In genomic region chr9:65347112-65347850, GRCm38 (mm10) we compare ENCODE assay signal across 8 mouse cellular contexts. TPM values are rescaled to one million over a fixed set of nuclear protein-coding genes. Genes with fewer than 3 reads are reported as not detected.
DNase-seq lines count a peak whose midpoint lies in the region; ATAC-seq and TF ChIP-seq lines count a peak whose summit lies in the region.

No protein-coding gene starts in this region.

- peak overlapping the region; percentile 93 for H3K9ac ChIP-seq in limb, embryonic 11.5 days (ENCODE audit: low read length)

- H3K4me1 ChIP-seq in megakaryocyte, embryonic 14.5 days, result peaks cover 44% of the 10 kb centered on the region
- no peaks in the 10 kb centered on the region for H3K4me1 ChIP-seq in embryonic fibroblast, embryonic 13.5 days (ENCODE audit: control insufficient read depth, insufficient read depth, low read length)
- H3K4me1 ChIP-seq in limb, embryonic 11.5 days (ENCODE audit: control insufficient read depth, insufficient read depth, low read length), result peaks cover 7% of the 10 kb centered on the region; the same call in 1 of the 2 replicates
- 0 out of 2 replicates have a peak, but pooled peaks cover 3% of the 10 kb centered on the region for H3K4me1 ChIP-seq in small intestine, adult 2 months (ENCODE audit: control insufficient read depth, insufficient read depth, insufficient read length, low read length)

- no peak for DNase-seq in limb, embryonic 11.5 days (ENCODE audit: low spot score)
- DNase-seq in MN1 (ENCODE audit: low spot score), result no peak
- DNase-seq in adrenal gland, adult 2 months, result no peak
- DNase-seq in adrenal gland, postnatal 14 days, result no peak

- peaks cover 7% of the 10 kb centered on the region; the same call in 1 of the 2 replicates for H3K9me3 ChIP-seq in megakaryocyte, embryonic 14.5 days
- H3K9me3 ChIP-seq in limb, embryonic 11.5 days (ENCODE audit: control insufficient read depth, low read length), result no peaks in the 10 kb centered on the region

- ATAC-seq in megakaryocyte, adult 5-6 weeks (ENCODE audit: poor library complexity, severe bottlenecking), result no peak
- ATAC-seq in limb, embryonic 11.5 days (ENCODE audit: insufficient number of reproducible peaks, low FRiP score, low TSS enrichment, low read depth), result no peak

- peak overlapping the region; percentile 59 for H3K4me2 ChIP-seq in limb, embryonic 11.5 days (ENCODE audit: low read depth, severe bottlenecking)

- peak overlapping the region; percentile 97 for H3K4me3 ChIP-seq in megakaryocyte, embryonic 14.5 days (replicated peaks)
- peak overlapping the region; percentile 96 for H3K4me3 ChIP-seq in embryonic fibroblast, embryonic 13.5 days (ENCODE audit: insufficient read depth, low read length)
- peak overlapping the region; percentile 74 for H3K4me3 ChIP-seq in limb, embryonic 11.5 days (ENCODE audit: low read depth, low read length)
- peak overlapping the region; percentile 95 for H3K4me3 ChIP-seq in small intestine, adult 2 months (ENCODE audit: low read depth, low read length)

- H3K36me3 ChIP-seq in megakaryocyte, embryonic 14.5 days (replicated peaks; ENCODE audit: low read length), result peaks cover 5% of the 10 kb centered on the region
- H3K36me3 ChIP-seq in limb, embryonic 11.5 days (ENCODE audit: control insufficient read depth, insufficient read depth, low read length), result no peaks in the 10 kb centered on the region
- H3K36me3 ChIP-seq in small intestine, adult 2 months (ENCODE audit: control insufficient read depth, insufficient read depth, low read length), result no peaks in the 10 kb centered on the region

- no peak for TF ChIP-seq POLR2A in embryonic fibroblast, embryonic 13.5 days (IDR thresholded peaks at IDR 0.05; ENCODE audit: low read depth, low read length)
- TF ChIP-seq POLR2A in small intestine, adult 2 months (IDR thresholded peaks at IDR 0.05; ENCODE audit: low read depth, low read length), result no peak

- 49% methylated on average over 8 of the region's 8 CpGs for WGBS in limb, embryonic 11.5 days
- WGBS in small intestine, adult 2 months, result 19% methylated on average over 8 of the region's 8 CpGs

- no peaks in the 10 kb centered on the region for H3K27me3 ChIP-seq in megakaryocyte, embryonic 14.5 days (replicated peaks)
- H3K27me3 ChIP-seq in limb, embryonic 11.5 days (ENCODE audit: control insufficient read depth, insufficient read depth, low read length), result no peaks in the 10 kb centered on the region
- no peaks in the 10 kb centered on the region for H3K27me3 ChIP-seq in small intestine, adult 2 months (ENCODE audit: control insufficient read depth, insufficient read depth, low read length)

- H3K27ac ChIP-seq in embryonic fibroblast, embryonic 13.5 days (ENCODE audit: insufficient read depth, low read length), result peak overlapping the region; percentile 38; the same call in 1 of the 2 replicates
- H3K27ac ChIP-seq in limb, embryonic 11.5 days (replicated peaks; ENCODE audit: low read depth, low read length), result no peak overlapping the region
- peak overlapping the region; percentile 88 for H3K27ac ChIP-seq in small intestine, adult 2 months (ENCODE audit: insufficient read depth, low read depth, low read length)

- no peak for TF ChIP-seq CTCF in embryonic fibroblast, embryonic 13.5 days (IDR thresholded peaks at IDR 0.05; ENCODE audit: borderline replicate concordance, insufficient read depth, low read length)
- TF ChIP-seq CTCF in small intestine, adult 2 months (IDR thresholded peaks at IDR 0.05; ENCODE audit: extremely low read depth, insufficient read length, insufficient replicate concordance, low read depth, low read length), result no peak

RNA-seq across cellular contexts. Expression of gene Pdcd7, which starts 1.4 kb away (rescaled TPM):
- 7.3 and 14.5 TPM in 2 replicates for polyA plus RNA-seq in megakaryocyte, embryonic 14.5 days (2012; ENCODE audit: insufficient read depth, low replicate concordance)
- 14.3 and 15.6 TPM in 2 replicates for total RNA-seq in megakaryocyte, adult 5-6 weeks (2015)
- 18.0 and 19.3 TPM in 2 replicates for total RNA-seq in megakaryocyte, adult 5-6 weeks (2017)
- 11.2 and 13.1 TPM in 2 replicates for polyA plus RNA-seq in embryonic fibroblast, embryonic 13.5 days (2011; ENCODE audit: insufficient read length, low read depth, missing spikeins)
- 16.8 and 17.7 TPM in 2 replicates for polyA plus RNA-seq in limb, embryonic 11.5 days (2014; fragmentation: Nextera tagmentation; extraction: Ambion mirVana)
- polyA plus RNA-seq in small intestine, adult 2 months (2012; rRNA removed), result 9.2 and 12.9 TPM in 2 replicates
- total RNA-seq in adrenal gland, adult 2 months (2021), result 10 to 100 TPM; 14.2 to 16.8 TPM
- 22.7 and 31.9 TPM in 2 replicates for polyA plus RNA-seq in adrenal gland, adult 2 months (2012; rRNA removed)
- total RNA-seq in adrenal gland, postnatal 14 days (2021), result 15.0 and 18.8 TPM in 2 replicates

RNA-seq across cellular contexts. Expression of gene Ubap1l, which starts 13.6 kb away (rescaled TPM):
- 0.28 and 4.7 TPM in 2 replicates for polyA plus RNA-seq in megakaryocyte, embryonic 14.5 days (2012; ENCODE audit: insufficient read depth, low replicate concordance)
- 0.58 TPM in 1 of 2 replicates, not detected in the other for total RNA-seq in megakaryocyte, adult 5-6 weeks (2015)
- 0.12 TPM in 1 of 2 replicates, not detected in the other for total RNA-seq in megakaryocyte, adult 5-6 weeks (2017)
- 0.98 TPM in 1 of 2 replicates, not detected in the other for polyA plus RNA-seq in embryonic fibroblast, embryonic 13.5 days (2011; ENCODE audit: insufficient read length, low read depth, missing spikeins)
- 0.47 and 0.96 TPM in 2 replicates for polyA plus RNA-seq in limb, embryonic 11.5 days (2014; fragmentation: Nextera tagmentation; extraction: Ambion mirVana)
- polyA plus RNA-seq in small intestine, adult 2 months (2012; rRNA removed), result 0.43 and 0.51 TPM in 2 replicates
- total RNA-seq in adrenal gland, adult 2 months (2021), result under 1 TPM; 0.45 to 0.84 TPM
- polyA plus RNA-seq in adrenal gland, adult 2 months (2012; rRNA removed), result 0.73 and 1.3 TPM in 2 replicates
- total RNA-seq in adrenal gland, postnatal 14 days (2021), result 0.52 and 0.53 TPM in 2 replicates

RNA-seq across cellular contexts. Expression of gene Kbtbd13, which starts 44.2 kb away (rescaled TPM):
- polyA plus RNA-seq in megakaryocyte, embryonic 14.5 days (2012; ENCODE audit: insufficient read depth, low replicate concordance), result not detected in 2 replicates
- not detected in 2 replicates for total RNA-seq in megakaryocyte, adult 5-6 weeks (2015)
- not detected in 2 replicates for total RNA-seq in megakaryocyte, adult 5-6 weeks (2017)
- not detected in 2 replicates for polyA plus RNA-seq in embryonic fibroblast, embryonic 13.5 days (2011; ENCODE audit: insufficient read length, low read depth, missing spikeins)
- 0.64 and 1.0 TPM in 2 replicates for polyA plus RNA-seq in limb, embryonic 11.5 days (2014; fragmentation: Nextera tagmentation; extraction: Ambion mirVana)
- polyA plus RNA-seq in small intestine, adult 2 months (2012; rRNA removed), result 0.20 and 0.57 TPM in 2 replicates
- total RNA-seq in adrenal gland, adult 2 months (2021), result under 1 TPM in 1 of 2 experiments, not detected in 1; 0.97 TPM
- polyA plus RNA-seq in adrenal gland, adult 2 months (2012; rRNA removed), result 0.44 and 0.77 TPM in 2 replicates
- 0.26 and 0.63 TPM in 2 replicates for total RNA-seq in adrenal gland, postnatal 14 days (2021)

RNA-seq across cellular contexts. Expression of gene Rasl12, which starts 51.0 kb away (rescaled TPM):
- not detected in 2 replicates for polyA plus RNA-seq in megakaryocyte, embryonic 14.5 days (2012; ENCODE audit: insufficient read depth, low replicate concordance)
- total RNA-seq in megakaryocyte, adult 5-6 weeks (2015), result 0.25 TPM in 1 of 2 replicates, not detected in the other
- total RNA-seq in megakaryocyte, adult 5-6 weeks (2017), result 0.07 and 0.41 TPM in 2 replicates
- 1.0 and 1.5 TPM in 2 replicates for polyA plus RNA-seq in embryonic fibroblast, embryonic 13.5 days (2011; ENCODE audit: insufficient read length, low read depth, missing spikeins)
- 7.5 and 9.7 TPM in 2 replicates for polyA plus RNA-seq in limb, embryonic 11.5 days (2014; fragmentation: Nextera tagmentation; extraction: Ambion mirVana)
- polyA plus RNA-seq in small intestine, adult 2 months (2012; rRNA removed), result 1.4 and 2.3 TPM in 2 replicates
- 10 to 100 TPM in 1 of 2 experiments, 1 to 10 TPM in 1; 7.5 to 20.4 TPM for total RNA-seq in adrenal gland, adult 2 months (2021)
- polyA plus RNA-seq in adrenal gland, adult 2 months (2012; rRNA removed), result 19.2 and 23.2 TPM in 2 replicates
- total RNA-seq in adrenal gland, postnatal 14 days (2021), result 31.5 and 37.3 TPM in 2 replicates

RNA-seq across cellular contexts. Expression of gene Clpx, which starts 53.2 kb away (rescaled TPM):
- 4.8 and 6.1 TPM in 2 replicates for polyA plus RNA-seq in megakaryocyte, embryonic 14.5 days (2012; ENCODE audit: insufficient read depth, low replicate concordance)
- total RNA-seq in megakaryocyte, adult 5-6 weeks (2015), result 17.6 and 23.2 TPM in 2 replicates
- total RNA-seq in megakaryocyte, adult 5-6 weeks (2017), result 38.6 and 41.1 TPM in 2 replicates
- 25.8 and 35.4 TPM in 2 replicates for polyA plus RNA-seq in embryonic fibroblast, embryonic 13.5 days (2011; ENCODE audit: insufficient read length, low read depth, missing spikeins)
- 54.1 and 59.1 TPM in 2 replicates for polyA plus RNA-seq in limb, embryonic 11.5 days (2014; fragmentation: Nextera tagmentation; extraction: Ambion mirVana)
- 5.8 and 7.5 TPM in 2 replicates for polyA plus RNA-seq in small intestine, adult 2 months (2012; rRNA removed)
- 10 to 100 TPM; 56.3 to 75.6 TPM for total RNA-seq in adrenal gland, adult 2 months (2021)
- 20.2 and 26.2 TPM in 2 replicates for polyA plus RNA-seq in adrenal gland, adult 2 months (2012; rRNA removed)
- total RNA-seq in adrenal gland, postnatal 14 days (2021), result 132 and 152 TPM in 2 replicates
